Mouse (Mus musculus) small intestine, adult 2 months (tissue): ENCODE results near the gene Ccdc63. TPM values are rescaled to one million over a fixed set of nuclear protein-coding genes. Genes with fewer than 3 reads are reported as not detected.

Experiments used
- H3K27ac ChIP-seq: fragments of 200-500 bp; 2 replicates; pipeline ENCODE4 v1.5.1; 2012; ENCODE audit warnings: low read depth, low read length, control low read depth, inconsistent platforms; ENCODE audit not compliant: insufficient read depth
- H3K27me3 ChIP-seq: fragments of 200-500 bp; 2 replicates; pipeline ENCODE4 v1.6.1; 2012; ENCODE audit warnings: mild to moderate bottlenecking, moderate library complexity, low read length, inconsistent platforms; ENCODE audit not compliant: control insufficient read depth, insufficient read depth
- H3K36me3 ChIP-seq: fragments of 200-500 bp; 2 replicates; pipeline ENCODE4 v1.6.1; 2012; ENCODE audit warnings: mild to moderate bottlenecking, low read length, control low read depth, inconsistent platforms; ENCODE audit not compliant: control insufficient read depth, insufficient read depth
- H3K4me1 ChIP-seq: fragments of 200-500 bp; 2 replicates; pipeline ENCODE4 v1.6.1; 2012; ENCODE audit warnings: low read length, inconsistent platforms, mixed read lengths; ENCODE audit not compliant: control insufficient read depth, insufficient read depth, insufficient read length
- H3K4me3 ChIP-seq: fragments of 200-500 bp; 2 replicates; pipeline ENCODE4 v1.5.1; 2012; ENCODE audit warnings: low read depth, mild to moderate bottlenecking, control low read depth, inconsistent platforms, low read length, moderate library complexity
- CTCF ChIP-seq: fragments of 200-500 bp; IDR thresholded peaks from 2 replicates; pipeline ENCODE4 v1.5.1; 2012; ENCODE audit warnings: low read depth, mild to moderate bottlenecking, control low read depth, inconsistent platforms, low read length, moderate library complexity, mixed read lengths; ENCODE audit not compliant: insufficient replicate concordance, insufficient read length; ENCODE audit errors: extremely low read depth
- POLR2A ChIP-seq: fragments of 200-500 bp; IDR thresholded peaks from 2 replicates; pipeline ENCODE4 v1.6.1; 2012; ENCODE audit warnings: low read depth, mild to moderate bottlenecking, control low read depth, inconsistent platforms, low read length, moderate library complexity
- WGBS: fragments of 180-500 bp; shearing (Covaris S2); methylation state at CpG from one replicate; pipeline ENCODE4 v1.1.7; 2018; 5-methylcytosine and 5-hydroxymethylcytosine counted together
- polyA plus RNA-seq: library from polyadenylated mRNA; depleted of rRNA; stranded (reverse); fragments of >200 nt; gene quantifications from 2 replicates; pipeline ENCODE4 v1.2.3, GENCODE M21; 2012

The Ccdc63 gene
- polyA plus RNA-seq, 1 experiment = 0.10 TPM

GRCm38 (mm10) chr5:122149259-122149658 lies 8.6 kb upstream of the Ccdc63 start:
- H3K4me1 ChIP-seq = 0 out of 2 replicates have a peak, but pooled peaks cover 3% of the 10 kb centered on the region
- WGBS = 78% methylated on average over 4 of the region's 4 CpGs
- H3K36me3 ChIP-seq = no peaks in the 10 kb centered on the region
- TF ChIP-seq CTCF = no peak
- TF ChIP-seq POLR2A = no peak
- H3K4me3 ChIP-seq = no peak overlapping the region
- no peaks in the 10 kb centered on the region for H3K27me3 ChIP-seq
- no peak overlapping the region for H3K27ac ChIP-seq

GRCm38 (mm10) chr5:122148107-122148506 lies 7.5 kb upstream of the Ccdc63 start:
- H3K27me3 ChIP-seq = no peaks in the 10 kb centered on the region
- WGBS = 78% methylated on average over 1 of the region's 1 CpGs
- no peak overlapping the region for H3K4me3 ChIP-seq
- 0 out of 2 replicates have a peak, but pooled peaks cover 3% of the 10 kb centered on the region for H3K4me1 ChIP-seq
- H3K27ac ChIP-seq = no peak overlapping the region
- TF ChIP-seq CTCF (no peak), POLR2A (no peak)
- no peaks in the 10 kb centered on the region for H3K36me3 ChIP-seq

GRCm38 (mm10) chr5:122146609-122147008 lies 6.0 kb upstream of the Ccdc63 start:
- TF ChIP-seq POLR2A = no peak
- no peak for TF ChIP-seq CTCF
- H3K36me3 ChIP-seq = no peaks in the 10 kb centered on the region
- 0 out of 2 replicates have a peak, but pooled peaks cover 3% of the 10 kb centered on the region for H3K4me1 ChIP-seq
- H3K27ac ChIP-seq = peak overlapping the region; percentile 33
- H3K4me3 ChIP-seq = no peak overlapping the region
- no peaks in the 10 kb centered on the region for H3K27me3 ChIP-seq

GRCm38 (mm10) chr5:122146056-122146580 lies 5.5 kb upstream of the Ccdc63 start:
- TF ChIP-seq POLR2A (no peak; the same call in 1 of the 2 replicates), CTCF (no peak)
- WGBS = 47% methylated on average over 10 of the region's 10 CpGs
- Histone ChIP-seq H3K36me3 (no peaks in the 10 kb centered on the region), H3K27ac (peak overlapping the region; percentile 33), H3K4me1 (0 out of 2 replicates have a peak, but pooled peaks cover 3% of the 10 kb centered on the region), H3K4me3 (no peak overlapping the region), H3K27me3 (no peaks in the 10 kb centered on the region)

- WGBS = 44% methylated on average over 15 of the region's 15 CpGs
- H3K27ac ChIP-seq = peak overlapping the region; percentile 73
- peak overlapping the region; percentile 24; the same call in 1 of the 2 replicates for H3K4me3 ChIP-seq
- 0 out of 2 replicates have a peak, but pooled peaks cover 3% of the 10 kb centered on the region for H3K4me1 ChIP-seq
- no peak for TF ChIP-seq CTCF
- TF ChIP-seq POLR2A = peak; percentile 43; the same call in 1 of the 2 replicates
- H3K36me3 ChIP-seq = no peaks in the 10 kb centered on the region
- no peaks in the 10 kb centered on the region for H3K27me3 ChIP-seq
Measured at GRCm38 (mm10) chr5:122145381-122146055, 4.9 kb upstream of the Ccdc63 start.

- TF ChIP-seq POLR2A (no peak), CTCF (no peak)
- Histone ChIP-seq H3K27ac (peak overlapping the region; percentile 73), H3K36me3 (no peaks in the 10 kb centered on the region), H3K27me3 (no peaks in the 10 kb centered on the region), H3K4me1 (0 out of 2 replicates have a peak, but pooled peaks cover 3% of the 10 kb centered on the region), H3K4me3 (no peak overlapping the region)
- 83% methylated on average over 4 of the region's 4 CpGs for WGBS
Measured at GRCm38 (mm10) chr5:122144825-122145224, 4.2 kb upstream of the Ccdc63 start.

GRCm38 (mm10) chr5:122143543-122143942 lies 2.9 kb upstream of the Ccdc63 start:
- TF ChIP-seq POLR2A (no peak), CTCF (no peak)
- WGBS = 87% methylated on average over 15 of the region's 15 CpGs
- H3K4me3 ChIP-seq = no peak overlapping the region

More at GRCm38 (mm10) chr5:122143543-122143942, 2.9 kb upstream of the Ccdc63 start:
- Histone ChIP-seq H3K27ac (no peak overlapping the region), H3K27me3 (no peaks in the 10 kb centered on the region), H3K4me1 (0 out of 2 replicates have a peak, but pooled peaks cover 3% of the 10 kb centered on the region), H3K36me3 (no peaks in the 10 kb centered on the region)
